Mouse (Mus musculus): ENCODE data around the gene Gps2. TPM values are rescaled to one million over a fixed set of nuclear protein-coding genes. Genes with fewer than 3 reads are reported as not detected.

Gps2 gene
- polyA plus RNA-seq, 2 experiments = 79.5 to 82.7 TPM

DNA sequence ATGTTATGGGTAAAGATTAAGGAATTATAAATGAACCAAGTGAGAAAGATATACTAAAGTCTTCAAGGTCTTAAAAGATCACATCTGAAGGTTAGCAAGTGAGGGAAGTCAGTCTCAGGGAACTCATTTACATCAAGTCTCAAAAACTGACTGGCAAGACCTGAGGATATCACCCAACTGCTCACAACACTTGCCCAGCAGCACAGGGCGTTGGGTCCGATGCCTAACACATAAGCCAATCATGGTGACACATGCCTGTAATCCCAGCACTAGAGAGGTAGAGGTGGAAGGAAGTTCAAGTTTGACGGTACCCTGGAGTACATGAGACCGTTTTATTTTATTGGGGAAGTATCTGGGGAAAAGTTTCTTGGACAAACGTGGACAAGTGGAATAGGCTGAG lies 4.4 kb downstream of the Gps2 start:
- H3K27me3 ChIP-seq (ENCODE audit: control insufficient read depth, insufficient read depth, low read length) = no peaks in the 10 kb centered on the region
- no peaks in the 10 kb centered on the region for H3K9me3 ChIP-seq (ENCODE audit: control insufficient read depth, low read length)
- H3K36me3 ChIP-seq (replicated peaks; ENCODE audit: control insufficient read depth, insufficient read depth, low read depth) = peaks cover 44% of the 10 kb centered on the region
- peak overlapping the region; percentile 100 for H3K4me2 ChIP-seq (ENCODE audit: low read depth)
- peak overlapping the region; percentile 95 for H3K27ac ChIP-seq
- TF ChIP-seq EP300 (IDR thresholded peaks at IDR 0.05; ENCODE audit: low read depth) (no peak), CTCF (IDR thresholded peaks at IDR 0.05; ENCODE audit: low read depth) (no peak)
- H3K4me1 ChIP-seq (replicated peaks; ENCODE audit: control insufficient read depth in 2 of 2, insufficient read depth in 2 of 2, low read length in 1 of 2) = peaks cover 47 to 56% of the 10 kb centered on the region in 2 experiments
- 68% methylated on average over 5 of the region's 5 CpGs for WGBS (ENCODE audit: insufficient replicate concordance)
- ATAC-seq (ENCODE audit: insufficient read depth) = no peak
- peak overlapping the region in 1 of 2 experiments; percentile 99; a peak in 2 of 4 replicates for H3K4me3 ChIP-seq (ENCODE audit: insufficient read depth in 1 of 2, low read depth in 2 of 2, low read length in 2 of 2)
- peak overlapping the region; percentile 32; the same call in 1 of the 2 replicates for H3K9ac ChIP-seq (replicated peaks)
- DNase-seq (ENCODE audit: low read depth in 3 of 3, low spot score in 3 of 3) = no peak

DNA sequence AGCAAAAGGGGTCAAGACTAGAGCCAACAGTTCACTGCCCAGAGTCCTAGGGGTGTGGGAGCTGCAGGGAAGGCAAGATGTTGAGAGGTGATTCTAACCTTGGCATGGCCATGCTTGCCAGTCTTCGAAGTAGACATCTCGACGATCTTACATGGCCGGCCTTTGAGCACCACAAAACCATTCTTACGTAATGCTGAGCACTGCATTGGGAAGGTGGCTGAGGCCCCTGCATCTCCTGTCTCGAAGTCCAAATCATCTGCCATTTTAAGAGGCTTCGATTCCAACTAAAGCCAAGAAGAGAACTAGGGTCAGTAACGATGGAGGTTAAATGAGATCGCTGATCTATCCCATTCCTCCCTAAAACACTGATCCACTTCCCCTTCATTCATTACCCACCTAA lies 5.4 kb downstream of the Gps2 start:
- DNase-seq (ENCODE audit: low read depth in 3 of 3, low spot score in 3 of 3) = no peak
- ATAC-seq (ENCODE audit: insufficient read depth) = no peak
- Histone ChIP-seq H3K27me3 (ENCODE audit: control insufficient read depth, insufficient read depth, low read length) (no peaks in the 10 kb centered on the region), H3K4me2 (ENCODE audit: low read depth) (peak overlapping the region; percentile 100), H3K36me3 (replicated peaks; ENCODE audit: control insufficient read depth, insufficient read depth, low read depth) (peaks cover 44% of the 10 kb centered on the region), H3K4me1 (replicated peaks; ENCODE audit: control insufficient read depth in 2 of 2, insufficient read depth in 2 of 2, low read length in 1 of 2) (peaks cover 51 to 56% of the 10 kb centered on the region in 2 experiments), H3K9ac (replicated peaks) (peak overlapping the region; percentile 81), H3K27ac (peak overlapping the region; percentile 95), H3K9me3 (ENCODE audit: control insufficient read depth, low read length) (no peaks in the 10 kb centered on the region), H3K4me3 (ENCODE audit: insufficient read depth in 1 of 2, low read depth in 2 of 2, low read length in 2 of 2) (peak overlapping the region; percentile 99)
- WGBS (ENCODE audit: insufficient replicate concordance) = 43% methylated on average over 9 of the region's 9 CpGs
- TF ChIP-seq CTCF (IDR thresholded peaks at IDR 0.05; ENCODE audit: low read depth) (no peak), EP300 (IDR thresholded peaks at IDR 0.05; ENCODE audit: low read depth) (no peak)

DNA sequence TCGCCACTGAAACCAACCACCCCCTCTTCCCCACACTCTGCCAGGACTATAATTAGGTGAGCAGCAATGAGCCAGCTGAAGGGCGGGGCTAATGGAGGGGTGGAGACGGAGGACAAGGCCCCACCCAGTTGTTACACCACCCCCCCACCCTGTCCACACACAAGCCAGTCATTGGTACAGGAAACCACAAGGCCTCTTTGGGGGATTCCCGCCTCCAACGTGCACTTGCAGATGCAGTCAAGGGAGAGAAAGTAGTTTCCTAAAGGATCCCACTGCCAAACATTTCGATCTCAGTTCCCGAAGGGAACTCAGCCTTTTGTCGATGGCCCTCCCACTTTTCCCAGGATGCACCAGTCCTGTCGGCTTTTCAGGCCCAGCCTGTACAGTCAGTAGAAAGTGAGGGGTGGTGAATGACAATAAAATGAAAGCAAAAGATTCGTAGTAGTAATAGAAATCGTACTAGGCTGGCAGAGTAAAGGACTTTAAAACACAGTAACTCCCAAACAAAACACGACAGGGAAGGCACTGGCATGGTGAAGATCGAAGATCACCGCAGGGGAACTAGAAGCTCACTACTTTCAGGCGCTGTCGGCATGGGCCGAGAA lies 6.1 kb downstream of the Gps2 start:
- H3K4me1 ChIP-seq (replicated peaks; ENCODE audit: control insufficient read depth in 2 of 2, insufficient read depth in 2 of 2, low read length in 1 of 2) = peaks cover 51 to 55% of the 10 kb centered on the region in 2 experiments
- H3K4me2 ChIP-seq (ENCODE audit: low read depth) = peak overlapping the region; percentile 100
- ATAC-seq (ENCODE audit: insufficient read depth) = peak; percentile 37
- H3K27me3 ChIP-seq (ENCODE audit: control insufficient read depth, insufficient read depth, low read length) = no peaks in the 10 kb centered on the region
- H3K9ac ChIP-seq (replicated peaks) = peak overlapping the region; percentile 81
- H3K4me3 ChIP-seq (ENCODE audit: insufficient read depth in 1 of 2, low read depth in 2 of 2, low read length in 2 of 2) = peak overlapping the region; percentile 99
- TF ChIP-seq EP300 (IDR thresholded peaks at IDR 0.05; ENCODE audit: low read depth) = no peak
- TF ChIP-seq CTCF (IDR thresholded peaks at IDR 0.05; ENCODE audit: low read depth) = no peak
- H3K27ac ChIP-seq = peak overlapping the region; percentile 95
- peaks cover 44% of the 10 kb centered on the region for H3K36me3 ChIP-seq (replicated peaks; ENCODE audit: control insufficient read depth, insufficient read depth, low read depth)
- WGBS (ENCODE audit: insufficient replicate concordance) = under 1% methylated on average over 17 of the region's 17 CpGs
- H3K9me3 ChIP-seq (ENCODE audit: control insufficient read depth, low read length) = no peaks in the 10 kb centered on the region
- DNase-seq (ENCODE audit: low read depth in 3 of 3, low spot score in 3 of 3) = peak; percentile 80 to 90 (median 85)

DNA sequence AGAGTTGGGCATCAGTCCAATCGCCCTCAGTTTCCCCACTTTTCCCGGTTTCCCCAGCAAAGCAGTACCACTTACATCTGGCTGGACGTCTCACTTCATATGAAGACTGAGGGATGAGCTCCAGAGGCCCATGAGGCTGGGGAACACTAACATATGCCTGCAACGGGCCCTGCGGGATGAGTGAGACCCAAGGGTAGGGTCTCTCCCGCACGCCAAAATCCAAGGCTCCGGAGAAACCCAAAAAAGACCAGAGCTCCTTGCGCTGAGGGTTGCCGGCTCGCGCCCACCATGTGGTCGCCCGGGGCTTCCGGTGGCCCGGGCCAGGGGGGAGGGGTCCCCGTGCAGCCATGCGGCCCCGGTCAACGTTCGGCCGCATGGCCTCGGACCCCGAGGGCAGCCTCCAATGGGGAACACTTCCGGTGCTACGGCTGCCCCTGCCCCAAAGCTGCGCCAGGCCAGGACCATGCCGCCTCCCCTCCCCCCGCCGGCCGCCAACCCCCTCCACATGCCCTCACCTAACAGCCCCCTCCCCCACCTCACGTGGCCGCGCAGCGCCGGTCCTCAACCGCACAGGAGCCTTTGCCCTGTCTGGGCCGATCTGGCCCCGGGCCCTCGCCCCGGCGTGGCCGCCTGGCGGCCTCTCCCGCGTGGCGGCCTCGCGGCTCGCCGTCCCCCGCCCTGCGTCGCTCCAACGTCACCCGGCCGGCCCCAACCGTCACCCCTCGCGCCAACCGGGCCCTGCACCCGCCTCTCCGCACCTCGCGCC lies 6.8 kb downstream of the Gps2 start:
- WGBS (ENCODE audit: insufficient replicate concordance) = under 1% methylated on average over 57 of the region's 65 CpGs
- TF ChIP-seq CTCF (IDR thresholded peaks at IDR 0.05; ENCODE audit: low read depth) (peak; percentile 23; the same call in 1 of the 2 replicates), EP300 (IDR thresholded peaks at IDR 0.05; ENCODE audit: low read depth) (no peak)
- H3K36me3 ChIP-seq (replicated peaks; ENCODE audit: control insufficient read depth, insufficient read depth, low read depth) = peaks cover 39% of the 10 kb centered on the region
- H3K4me3 ChIP-seq (ENCODE audit: insufficient read depth in 1 of 2, low read depth in 2 of 2, low read length in 2 of 2) = peak overlapping the region; percentile 99
- peak overlapping the region; percentile 100 for H3K4me2 ChIP-seq (ENCODE audit: low read depth)
- H3K9me3 ChIP-seq (ENCODE audit: control insufficient read depth, low read length) = no peaks in the 10 kb centered on the region
- peaks cover 49 to 51% of the 10 kb centered on the region in 2 experiments for H3K4me1 ChIP-seq (replicated peaks; ENCODE audit: control insufficient read depth in 2 of 2, insufficient read depth in 2 of 2, low read length in 1 of 2)
- H3K27ac ChIP-seq = peak overlapping the region; percentile 95
- H3K9ac ChIP-seq (replicated peaks) = peak overlapping the region; percentile 81
- no peaks in the 10 kb centered on the region for H3K27me3 ChIP-seq (ENCODE audit: control insufficient read depth, insufficient read depth, low read length)
- DNase-seq (ENCODE audit: low read depth in 3 of 3, low spot score in 3 of 3) (no peak), ATAC-seq (ENCODE audit: insufficient read depth) (peak; percentile 20)
